Mouse (Mus musculus) kidney, embryonic 14.5 days (tissue): ENCODE results near the gene Mindy1. TPM values are rescaled to one million over a fixed set of nuclear protein-coding genes. Genes with fewer than 3 reads are reported as not detected.

Experiments used
- ATAC-seq: fragments of 200-750 bp; cut with Nextera tagmentation; 2 replicates; pipeline ENCODE4 v1.8.0; 2017; ENCODE audit warnings: moderate number of reproducible peaks, mild to moderate bottlenecking, moderate TSS enrichment, moderate library complexity; ENCODE audit not compliant: low FRiP score, low TSS enrichment
- H3K27ac ChIP-seq: fragments of 300-500 bp; sonication (generic); 2 replicates; pipeline ENCODE4 v1.5.1; 2014; ENCODE audit warnings: low read depth, mild to moderate bottlenecking, low read length, moderate library complexity, mixed read lengths
- H3K27me3 ChIP-seq: fragments of 300-500 bp; sonication (generic); 2 replicates; pipeline ENCODE4 v1.6.1; 2014; ENCODE audit warnings: mild to moderate bottlenecking, low read length; ENCODE audit not compliant: control insufficient read depth, insufficient read depth
- H3K36me3 ChIP-seq: fragments of 300-500 bp; sonication (generic); 2 replicates; pipeline ENCODE4 v1.6.1; 2014; ENCODE audit warnings: low read length, mixed read lengths; ENCODE audit not compliant: control insufficient read depth, insufficient read depth
- H3K4me1 ChIP-seq: fragments of 300-500 bp; sonication (generic); 2 replicates; pipeline ENCODE4 v1.6.1; 2014; ENCODE audit warnings: low read length, mixed read lengths; ENCODE audit not compliant: control insufficient read depth, insufficient read depth
- H3K4me2 ChIP-seq: fragments of 300-500 bp; sonication (generic); replicated peaks from 2 replicates; pipeline ENCODE4 v1.6.1; 2014; ENCODE audit warnings: low read depth, mild to moderate bottlenecking, low read length
- H3K4me3 ChIP-seq: fragments of 300-500 bp; sonication (generic); 2 replicates; pipeline ENCODE4 v1.5.1; 2014; ENCODE audit warnings: mild to moderate bottlenecking, low read length
- H3K9ac ChIP-seq: fragments of 300-500 bp; sonication (generic); 2 replicates; pipeline ENCODE4 v1.6.1; 2014; ENCODE audit warnings: low read depth, mild to moderate bottlenecking, low read length, moderate library complexity
- H3K9me3 ChIP-seq: fragments of 300-500 bp; sonication (generic); 2 replicates; pipeline ENCODE4 v1.6.1; 2016; ENCODE audit warnings: low read length; ENCODE audit not compliant: control insufficient read depth
- WGBS: fragments of 180-500 bp; shearing (Covaris S2); extraction: QIAGEN DNeasy Blood & Tissue Kit; methylation state at CpG from one replicate; pipeline ENCODE4 v1.1.7; 2014; 5-methylcytosine and 5-hydroxymethylcytosine counted together
- polyA plus RNA-seq: library from polyadenylated mRNA; unstranded; fragments of >200 nt; fragmentation: Nextera tagmentation; extraction: Ambion mirVana; gene quantifications from 2 replicates; pipeline ENCODE4 v1.2.1, GENCODE M21; 2014

The Mindy1 gene
- polyA plus RNA-seq, 1 experiment from 2014 or later, result 40.9 TPM

DNA sequence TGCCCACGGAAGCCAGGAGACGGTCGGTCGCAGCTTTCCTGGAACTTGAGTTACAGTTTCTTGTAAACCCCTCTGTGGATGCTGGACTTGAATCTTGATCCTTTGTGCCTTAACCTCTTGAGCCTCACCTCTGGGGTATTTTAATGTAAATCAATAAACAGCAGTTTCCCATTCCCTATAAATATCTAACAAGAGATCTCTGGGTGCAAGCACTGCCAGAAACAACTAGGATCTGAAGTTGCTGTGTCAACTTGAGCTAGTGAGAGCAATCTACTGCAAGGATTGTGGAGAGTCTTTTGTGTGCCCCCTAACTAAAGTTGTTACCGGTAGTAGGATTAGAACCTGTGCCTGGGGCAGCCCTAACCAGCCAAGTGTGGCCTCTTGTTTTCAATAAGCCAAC lies 4.2 kb downstream of the Mindy1 start:
- H3K27me3 ChIP-seq, result no peaks in the 10 kb centered on the region
- H3K4me3 ChIP-seq, result no peak overlapping the region

GRCm38 (mm10) chr3:95286011-95286410 lies 4.9 kb downstream of the Mindy1 start:
- no peaks in the 10 kb centered on the region for H3K27me3 ChIP-seq
- WGBS, result 59% methylated on average over 5 of the region's 5 CpGs
- H3K27ac ChIP-seq, result no peak overlapping the region

More for the DNA sequence above, 4.2 kb downstream of the Mindy1 start:
- Histone ChIP-seq H3K36me3 (peaks cover 15% of the 10 kb centered on the region), H3K9ac (no peak overlapping the region), H3K27ac (no peak overlapping the region), H3K4me2 (no peak overlapping the region), H3K4me1 (peaks cover 10% of the 10 kb centered on the region; the same call in 1 of the 2 replicates), H3K9me3 (no peaks in the 10 kb centered on the region)
- WGBS, result 95% methylated on average over 5 of the region's 5 CpGs
- no peak for ATAC-seq

GRCm38 (mm10) chr3:95286510-95286909 lies 5.4 kb downstream of the Mindy1 start:
- 91% methylated on average over 7 of the region's 7 CpGs for WGBS
- Histone ChIP-seq H3K9me3 (no peaks in the 10 kb centered on the region), H3K27me3 (no peaks in the 10 kb centered on the region), H3K4me3 (no peak overlapping the region), H3K36me3 (peaks cover 19% of the 10 kb centered on the region), H3K27ac (no peak overlapping the region), H3K4me2 (no peak overlapping the region), H3K4me1 (peaks cover 10% of the 10 kb centered on the region; the same call in 1 of the 2 replicates), H3K9ac (no peak overlapping the region)
- ATAC-seq, result no peak

More at GRCm38 (mm10) chr3:95286011-95286410, 4.9 kb downstream of the Mindy1 start:
- Histone ChIP-seq H3K4me3 (no peak overlapping the region), H3K4me1 (peaks cover 10% of the 10 kb centered on the region; the same call in 1 of the 2 replicates), H3K9me3 (no peaks in the 10 kb centered on the region), H3K9ac (no peak overlapping the region), H3K4me2 (no peak overlapping the region), H3K36me3 (peaks cover 19% of the 10 kb centered on the region)
- no peak for ATAC-seq

- Histone ChIP-seq H3K4me3 (no peak overlapping the region), H3K4me1 (peaks cover 10% of the 10 kb centered on the region; the same call in 1 of the 2 replicates), H3K27me3 (no peaks in the 10 kb centered on the region), H3K4me2 (no peak overlapping the region), H3K36me3 (peaks cover 25% of the 10 kb centered on the region), H3K27ac (no peak overlapping the region), H3K9ac (no peak overlapping the region), H3K9me3 (no peaks in the 10 kb centered on the region)
- no peak for ATAC-seq
- 84% methylated on average over 3 of the region's 3 CpGs for WGBS
Observed at GRCm38 (mm10) chr3:95287541-95287940, 6.4 kb downstream of the Mindy1 start.

GRCm38 (mm10) chr3:95289419-95289818 lies 8.3 kb downstream of the Mindy1 start:
- H3K27ac ChIP-seq, result no peak overlapping the region
- H3K9ac ChIP-seq, result no peak overlapping the region
- H3K36me3 ChIP-seq, result peaks cover 40% of the 10 kb centered on the region
- WGBS, result 96% methylated on average over 4 of the region's 4 CpGs
- no peak for ATAC-seq
- H3K27me3 ChIP-seq, result no peaks in the 10 kb centered on the region
- H3K4me2 ChIP-seq, result no peak overlapping the region
- no peaks in the 10 kb centered on the region for H3K9me3 ChIP-seq
- H3K4me3 ChIP-seq, result no peak overlapping the region
- peaks cover under 1% of the 10 kb centered on the region; the same call in 1 of the 2 replicates for H3K4me1 ChIP-seq

DNA sequence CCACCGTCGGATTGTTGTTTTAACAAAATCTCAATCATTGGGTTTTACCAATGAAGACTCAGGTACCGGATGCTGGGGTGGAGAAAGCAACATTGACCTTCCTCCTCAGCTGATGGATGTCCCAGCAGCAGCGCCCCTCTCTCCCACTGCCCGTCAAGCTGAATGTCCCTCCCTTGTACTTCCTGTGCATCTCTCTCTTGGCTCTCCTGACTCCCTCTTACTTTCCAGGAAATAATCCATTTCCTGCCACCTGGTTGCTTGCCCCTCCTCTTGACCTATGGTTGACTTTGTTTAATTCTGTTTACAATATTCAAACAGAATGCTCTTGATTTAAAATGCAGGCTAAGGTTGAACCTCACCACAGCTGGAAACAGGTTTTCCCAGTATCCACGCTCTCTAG lies 9.0 kb downstream of the Mindy1 start:
- no peak for ATAC-seq
- Histone ChIP-seq H3K4me3 (no peak overlapping the region), H3K4me2 (no peak overlapping the region), H3K27me3 (no peaks in the 10 kb centered on the region), H3K9ac (no peak overlapping the region), H3K9me3 (no peaks in the 10 kb centered on the region), H3K36me3 (peaks cover 46% of the 10 kb centered on the region), H3K27ac (no peak overlapping the region), H3K4me1 (no peaks in the 10 kb centered on the region)
- WGBS, result 65% methylated on average over 6 of the region's 6 CpGs

- Histone ChIP-seq H3K27ac (no peak overlapping the region), H3K4me2 (no peak overlapping the region), H3K36me3 (peaks cover 52% of the 10 kb centered on the region), H3K9me3 (no peaks in the 10 kb centered on the region), H3K9ac (no peak overlapping the region), H3K4me3 (no peak overlapping the region), H3K27me3 (no peaks in the 10 kb centered on the region), H3K4me1 (no peaks in the 10 kb centered on the region; the same call in 1 of the 2 replicates)
- ATAC-seq, result no peak
- 82% methylated on average over 4 of the region's 4 CpGs for WGBS
Observed at GRCm38 (mm10) chr3:95291041-95291440, 9.9 kb downstream of the Mindy1 start.

DNA sequence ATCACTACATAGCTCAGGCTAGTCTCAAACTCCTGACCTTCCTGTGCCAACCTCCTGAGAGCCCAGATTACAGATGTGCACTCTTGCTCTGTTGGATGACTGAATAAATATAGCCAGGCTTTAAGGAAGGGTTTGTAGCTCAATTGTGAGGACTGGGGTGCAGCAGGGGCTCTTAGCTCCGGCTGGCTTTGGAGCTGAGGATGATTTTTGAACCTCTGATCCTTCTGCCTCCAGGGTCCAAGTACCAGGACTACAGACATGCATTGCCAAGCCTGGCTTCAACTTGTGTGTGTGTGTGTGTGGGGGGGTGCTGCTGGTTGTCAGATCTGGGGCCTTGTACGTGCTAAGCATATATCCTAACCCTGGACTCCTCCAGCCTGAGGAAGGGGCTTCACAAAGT lies 11.8 kb downstream of the Mindy1 start:
- WGBS, result 86% methylated on average over 2 of the region's 2 CpGs
- peaks cover 48% of the 10 kb centered on the region for H3K36me3 ChIP-seq
- ATAC-seq, result no peak

DNA sequence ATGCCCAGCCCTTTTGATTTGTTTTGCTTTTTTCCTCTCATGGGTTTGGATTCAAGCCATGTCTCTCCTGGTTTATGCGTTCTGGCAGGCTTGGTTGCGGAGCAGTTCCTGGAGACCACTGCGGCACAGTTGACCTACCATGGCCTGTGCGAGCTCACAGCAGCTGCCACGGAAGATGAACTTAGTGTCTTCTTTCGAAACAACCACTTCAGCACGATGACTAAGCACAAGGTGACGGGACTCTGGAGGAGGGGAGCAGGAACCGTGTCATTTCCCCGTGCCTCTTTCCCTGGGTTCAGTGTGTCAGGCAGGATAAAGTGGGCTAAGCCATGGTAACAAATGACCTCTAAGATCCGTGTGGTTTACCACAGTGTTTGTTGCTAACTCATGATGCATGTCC lies 12.4 kb downstream of the Mindy1 start:
- Histone ChIP-seq H3K4me2 (no peak overlapping the region), H3K27ac (no peak overlapping the region), H3K9ac (no peak overlapping the region), H3K9me3 (no peaks in the 10 kb centered on the region), H3K36me3 (peaks cover 41% of the 10 kb centered on the region), H3K4me3 (no peak overlapping the region), H3K27me3 (no peaks in the 10 kb centered on the region), H3K4me1 (no peaks in the 10 kb centered on the region; the same call in 1 of the 2 replicates)
- 53% methylated on average over 11 of the region's 11 CpGs for WGBS
- no peak for ATAC-seq

More for the DNA sequence above, 11.8 kb downstream of the Mindy1 start:
- Histone ChIP-seq H3K27me3 (no peaks in the 10 kb centered on the region), H3K9ac (no peak overlapping the region), H3K4me1 (no peaks in the 10 kb centered on the region; the same call in 1 of the 2 replicates), H3K27ac (no peak overlapping the region), H3K9me3 (no peaks in the 10 kb centered on the region), H3K4me2 (no peak overlapping the region), H3K4me3 (no peak overlapping the region)
